Mouse (Mus musculus): ENCODE results near the gene Fank1. TPM values are rescaled to one million over a fixed set of nuclear protein-coding genes. Genes with fewer than 3 reads are reported as not detected.
"Not testable (repeated sequence)": the region's sequence is repeated elsewhere in the genome, so short reads cannot be mapped to it uniquely, and the experiment has no call there.

Gene Fank1
- total RNA-seq, 4 experiments from 2014 or later: 3.3 to 4.5 (median 4.1) TPM

DNA sequence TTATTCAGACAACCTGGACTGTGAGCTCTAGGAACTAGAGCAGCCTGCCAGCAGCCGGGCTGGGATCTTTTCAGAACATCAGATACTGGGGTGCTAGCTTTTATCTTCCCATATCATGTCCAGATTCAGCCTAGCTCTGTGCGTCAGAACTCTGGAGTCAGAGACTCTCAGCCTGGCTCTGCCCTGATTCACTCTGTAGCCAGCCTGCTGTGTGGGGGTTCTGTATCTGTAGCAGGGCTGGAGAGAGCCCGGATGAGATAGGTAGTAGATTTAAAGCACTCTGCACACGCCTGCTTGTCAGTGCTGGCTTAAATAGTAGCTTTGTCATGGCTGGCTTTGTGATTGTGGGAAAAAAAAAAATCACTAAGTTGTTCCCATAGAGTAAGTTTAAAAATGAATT, 51.9 kb downstream of the Fank1 start:
- DNase-seq (ENCODE audit: low spot score in 2 of 2): no peak

DNA sequence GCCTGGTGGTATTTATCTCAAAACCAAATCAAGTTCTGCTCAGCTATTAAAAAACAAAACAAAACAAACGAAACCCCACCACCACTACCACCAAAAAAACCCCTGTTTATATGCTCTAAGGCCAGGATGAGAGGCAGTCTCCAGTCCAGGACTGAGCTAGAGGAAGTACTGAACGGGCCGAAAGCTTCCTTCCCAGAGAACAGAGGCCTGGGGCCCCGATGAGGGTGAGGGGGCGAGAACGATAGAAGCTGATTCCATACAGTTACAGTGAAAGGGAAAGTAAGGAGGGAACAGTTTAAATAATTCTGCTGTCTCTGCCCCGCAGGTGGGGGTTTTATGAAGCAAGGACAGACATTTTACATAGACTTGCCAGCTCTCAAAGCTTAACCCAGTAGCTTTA, 52.9 kb downstream of the Fank1 start:
- no peak for DNase-seq (ENCODE audit: low spot score in 2 of 2)

GRCm38 (mm10) chr7:133839546-133839945, 62.9 kb downstream of the Fank1 start:
- peak in 1 of 2 experiments; percentile 46 for DNase-seq (ENCODE audit: low spot score in 2 of 2)

DNA sequence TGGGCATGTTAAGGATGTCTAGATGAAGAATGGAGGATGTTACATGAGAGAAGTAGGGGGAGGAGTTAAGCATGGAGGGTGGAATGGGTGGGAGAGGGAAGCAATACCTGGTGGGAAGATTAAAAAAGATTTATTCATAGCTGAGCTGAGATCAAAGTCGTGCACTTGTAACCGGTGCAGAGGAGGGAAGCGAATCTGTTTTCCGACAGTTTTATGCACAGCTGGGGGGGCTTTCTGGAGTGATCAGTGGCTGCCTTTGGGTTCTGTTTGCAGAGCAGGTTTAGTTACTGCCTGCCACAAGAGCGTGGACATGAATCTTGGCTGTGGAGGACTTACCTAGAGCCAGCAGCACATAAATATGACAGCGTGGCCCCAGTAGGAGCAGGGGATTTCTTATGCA, 65.4 kb downstream of the Fank1 start:
- DNase-seq (ENCODE audit: low spot score in 2 of 2): no peak

- DNase-seq (ENCODE audit: low spot score in 2 of 2): no peak
Measured at GRCm38 (mm10) chr7:133847175-133847574, 70.5 kb downstream of the Fank1 start.

GRCm38 (mm10) chr7:133848180-133848579, 71.5 kb downstream of the Fank1 start:
- DNase-seq (ENCODE audit: low spot score in 2 of 2): no peak

GRCm38 (mm10) chr7:133850735-133851134, 74.1 kb downstream of the Fank1 start:
- DNase-seq (ENCODE audit: low spot score in 2 of 2): no peak

GRCm38 (mm10) chr7:133856278-133856677, 79.6 kb downstream of the Fank1 start:
- DNase-seq (ENCODE audit: low spot score in 2 of 2): peak; percentile 48 to 58

- no peak for DNase-seq (ENCODE audit: low spot score in 2 of 2)
Measured at GRCm38 (mm10) chr7:133858506-133858905, 81.8 kb downstream of the Fank1 start.

DNA sequence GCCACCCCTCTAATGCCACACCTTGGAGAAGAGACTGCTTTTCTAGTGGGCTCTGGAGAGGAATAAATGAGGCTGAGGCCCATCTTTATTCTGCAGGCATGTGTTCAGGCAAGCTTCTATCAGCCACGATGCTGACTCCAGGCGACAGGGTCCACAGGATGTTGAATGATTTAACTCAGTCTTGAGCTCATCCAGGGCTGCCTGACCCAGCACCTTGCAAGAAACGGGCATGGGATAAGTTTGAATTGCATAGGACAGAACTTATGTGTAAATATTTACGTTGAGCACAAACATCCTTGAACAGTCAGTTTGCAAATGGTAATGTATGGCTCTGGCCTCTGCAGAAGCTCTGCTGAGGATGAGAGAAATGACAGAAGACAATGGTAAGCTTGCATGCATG, 82.9 kb downstream of the Fank1 start:
- DNase-seq (ENCODE audit: low spot score in 2 of 2): no peak

- no peak for DNase-seq (ENCODE audit: low spot score in 2 of 2)
Measured at GRCm38 (mm10) chr7:133862233-133862632, 85.6 kb downstream of the Fank1 start.

DNA sequence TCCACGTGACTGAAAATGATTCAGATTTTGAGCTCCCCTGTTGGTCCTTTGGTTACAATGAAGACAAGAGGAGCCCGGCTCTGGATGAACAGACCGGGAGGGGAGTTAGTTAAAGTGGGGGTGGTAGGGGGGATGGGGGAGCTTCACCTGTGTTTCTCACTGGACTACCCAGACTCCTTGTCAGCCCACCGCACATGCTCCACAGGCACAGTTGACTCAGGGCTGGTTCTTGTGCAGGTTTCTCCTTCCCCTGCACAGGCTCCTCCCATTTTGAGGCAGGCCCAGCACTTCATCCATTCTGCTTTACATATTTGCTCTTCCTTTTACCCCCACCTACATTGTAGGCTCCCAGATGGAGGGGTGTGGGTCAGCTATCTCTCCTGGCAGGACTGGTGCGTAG, 86.1 kb downstream of the Fank1 start:
- no peak for DNase-seq (ENCODE audit: low spot score in 2 of 2)

- DNase-seq (ENCODE audit: low spot score in 2 of 2): no peak
Measured at GRCm38 (mm10) chr7:133863151-133863550, 86.5 kb downstream of the Fank1 start.

GRCm38 (mm10) chr7:133863684-133864083, 87.0 kb downstream of the Fank1 start:
- DNase-seq (ENCODE audit: low spot score in 2 of 2): no peak

- no peak for DNase-seq (ENCODE audit: low spot score in 2 of 2)
Measured at GRCm38 (mm10) chr7:133870265-133870664, 93.6 kb downstream of the Fank1 start.

GRCm38 (mm10) chr7:133872701-133873100, 96.0 kb downstream of the Fank1 start:
- DNase-seq (ENCODE audit: low spot score in 2 of 2): no peak

DNA sequence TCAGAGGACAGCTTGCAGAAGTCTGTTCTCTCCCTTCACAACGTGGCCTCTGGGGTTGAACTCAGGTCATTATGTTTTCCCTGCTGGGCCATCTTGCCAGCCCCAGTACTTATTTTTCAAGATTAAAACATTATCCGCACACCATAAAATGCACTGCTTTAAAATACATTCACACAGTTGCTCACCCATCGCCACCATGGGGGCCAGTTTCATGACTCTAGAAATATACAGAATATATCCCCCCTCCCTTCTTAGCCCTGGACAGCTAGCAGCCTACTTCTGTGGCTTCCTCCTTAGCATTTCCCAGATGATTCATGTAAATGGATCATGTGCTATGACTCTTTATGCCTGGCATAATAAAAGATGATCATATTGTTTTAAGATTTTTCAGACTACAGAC, 99.5 kb downstream of the Fank1 start:
- no peak for DNase-seq (ENCODE audit: low spot score in 2 of 2)

- DNase-seq (ENCODE audit: low spot score in 2 of 2): no peak
Measured at GRCm38 (mm10) chr7:133876646-133877342, 100.1 kb downstream of the Fank1 start.

DNA sequence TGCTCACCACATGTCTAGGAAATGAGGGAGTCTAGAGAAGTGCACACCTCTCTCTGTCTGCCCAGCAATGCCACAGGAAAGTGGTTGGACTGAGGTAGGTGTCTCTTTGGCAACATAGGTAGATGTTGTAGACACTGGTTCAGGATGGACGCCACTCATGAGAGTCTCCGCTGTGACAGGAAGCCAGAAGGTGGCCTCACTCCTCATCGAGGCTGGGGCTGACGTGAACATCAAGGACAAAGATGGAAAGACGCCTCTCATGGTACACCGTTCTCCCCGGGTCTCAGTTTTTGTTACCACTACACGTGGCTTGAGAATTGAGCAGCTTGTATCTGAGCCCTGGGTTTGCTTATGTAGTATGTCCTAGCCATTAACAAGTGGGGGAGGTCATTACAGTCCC, 103.1 kb downstream of the Fank1 start:
- no peak for DNase-seq (ENCODE audit: low spot score in 2 of 2)

GRCm38 (mm10) chr7:133884759-133885431, 108.2 kb downstream of the Fank1 start:
- DNase-seq (ENCODE audit: low spot score in 2 of 2): not testable (repeated sequence)

DNA sequence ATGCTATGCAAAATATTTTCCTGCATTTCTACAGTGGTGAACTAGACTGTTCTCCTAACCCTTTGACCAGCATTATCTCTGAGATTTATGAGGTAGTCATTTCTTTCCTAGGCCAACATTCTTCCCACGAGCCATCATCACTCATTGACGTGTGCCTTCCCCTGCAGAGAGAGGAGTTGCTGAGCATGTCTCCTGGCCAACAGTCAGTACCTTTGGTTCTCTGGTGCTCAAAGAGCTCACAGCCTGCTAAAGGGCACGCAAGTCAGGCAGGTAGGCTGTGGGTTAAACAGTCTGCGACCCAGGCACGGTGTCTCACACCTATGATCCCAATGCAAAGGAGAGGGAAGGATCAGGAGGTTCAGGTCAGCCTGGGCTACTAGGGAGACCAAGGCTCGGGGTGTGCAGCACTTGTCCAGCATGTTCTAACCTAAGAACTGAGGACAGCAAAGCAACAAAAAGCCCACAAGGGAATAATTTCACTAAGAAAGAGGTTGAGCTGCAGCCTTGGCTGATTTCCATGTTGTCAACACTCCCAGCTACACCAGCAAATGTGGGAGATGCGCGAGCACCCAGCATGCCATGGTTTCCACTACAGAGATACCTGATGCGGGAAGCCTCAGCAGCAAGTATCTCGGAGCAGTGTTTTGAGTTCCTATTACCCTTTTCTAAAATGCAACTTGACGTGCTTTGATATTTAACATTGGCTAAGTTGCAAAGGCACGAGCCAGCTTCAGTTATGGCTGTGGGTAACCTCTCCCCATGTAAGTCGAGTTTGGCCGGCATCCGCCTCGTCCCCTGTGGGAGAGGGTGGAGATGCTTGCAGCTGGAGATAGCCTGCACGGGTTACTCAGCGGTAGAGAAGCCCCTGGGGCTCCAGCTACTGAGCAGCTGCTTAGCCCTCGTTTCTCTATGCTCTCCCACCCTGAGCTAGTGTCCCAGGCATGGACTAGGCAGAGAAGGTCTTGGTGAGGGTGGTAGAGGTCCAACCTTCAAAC, 112.6 kb downstream of the Fank1 start:
- DNase-seq (ENCODE audit: low spot score in 2 of 2): no peak

GRCm38 (mm10) chr7:133889986-133890385, 113.3 kb downstream of the Fank1 start:
- DNase-seq (ENCODE audit: low spot score in 2 of 2): no peak
